Mouse (Mus musculus) retina, adult 2 months (tissue): ENCODE measurements around the gene Pecam1.
"Not testable (repeated sequence)": the region's sequence is repeated elsewhere in the genome, so short reads cannot be mapped to it uniquely, and the experiment has no call there.

ENCODE experiments used
- DNase-seq: peaks from one replicate; pipeline ENCODE4 v3.0.0-alpha.2; 2012; ENCODE audit warnings: low read depth, low spot score

The Pecam1 gene

DNA sequence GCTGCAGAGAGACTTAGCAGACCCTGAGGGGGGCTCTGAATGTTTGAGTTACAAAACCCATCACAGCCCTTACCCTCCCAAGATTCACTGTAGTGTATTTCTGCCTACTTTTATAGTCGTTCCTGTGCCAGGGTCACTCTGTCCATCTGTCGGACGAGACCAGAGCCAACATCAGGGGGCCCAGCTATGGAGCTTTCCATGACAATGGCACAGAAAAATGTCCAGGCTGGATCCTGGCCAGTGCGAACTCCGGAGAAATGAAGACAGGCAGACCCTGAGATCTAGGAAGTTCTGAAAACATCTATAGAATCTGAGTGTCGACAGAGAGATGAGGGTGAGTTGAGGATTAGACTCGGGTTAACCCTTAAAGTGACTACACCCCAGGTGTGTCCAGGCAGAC is 82.1 kb downstream of the Pecam1 start:
- no peak for DNase-seq

DNA sequence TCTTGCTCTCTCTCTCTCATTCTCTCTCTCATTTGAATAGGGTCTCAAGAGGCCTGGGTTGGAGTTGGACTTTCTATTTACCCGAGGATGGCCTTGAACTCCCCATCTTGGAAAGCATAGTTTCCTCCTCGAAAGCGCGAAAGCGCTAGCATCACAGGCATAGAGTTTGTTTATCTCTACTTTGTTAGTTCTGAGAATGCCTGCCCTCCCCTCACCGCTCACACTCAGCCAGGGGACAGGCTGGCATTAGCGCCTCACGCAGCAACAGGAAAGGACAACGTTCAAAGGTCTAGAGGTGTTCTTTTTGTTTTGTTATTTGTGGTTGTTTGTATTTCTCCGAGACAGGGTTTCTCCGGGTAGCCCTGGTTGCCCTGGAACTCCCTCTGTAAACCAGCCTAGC is 82.6 kb downstream of the Pecam1 start:
- DNase-seq: no peak

DNA sequence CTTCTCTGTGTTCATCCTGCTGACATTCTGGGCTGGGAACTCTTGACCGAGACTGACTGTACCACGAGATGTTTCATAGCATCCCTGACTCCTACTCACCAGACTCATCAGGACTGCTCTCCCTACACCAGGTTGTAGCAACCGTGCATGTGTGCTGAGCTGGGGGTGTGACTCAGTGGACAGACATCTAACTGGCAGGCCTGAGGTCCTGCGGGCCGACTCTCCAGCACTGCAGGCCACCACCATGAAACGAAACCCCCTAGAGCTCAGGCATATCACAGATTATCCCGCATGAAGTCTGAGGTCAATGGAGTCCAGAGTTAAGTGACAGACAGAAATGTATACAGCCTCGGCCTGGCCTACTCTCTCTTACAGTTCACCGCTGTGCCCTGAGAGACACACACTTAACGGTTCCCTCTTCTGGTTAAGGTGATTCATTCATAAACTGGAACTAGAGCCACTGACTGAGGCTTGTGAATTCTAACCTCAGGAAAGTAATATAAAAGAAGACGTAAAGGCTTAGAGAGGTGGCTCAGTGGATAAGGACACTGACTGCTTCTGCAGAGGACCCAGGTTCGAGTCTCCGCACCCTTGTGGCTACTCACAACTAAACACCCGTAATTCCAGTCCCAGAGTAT is 83.8 kb downstream of the Pecam1 start:
- no peak for DNase-seq

DNA sequence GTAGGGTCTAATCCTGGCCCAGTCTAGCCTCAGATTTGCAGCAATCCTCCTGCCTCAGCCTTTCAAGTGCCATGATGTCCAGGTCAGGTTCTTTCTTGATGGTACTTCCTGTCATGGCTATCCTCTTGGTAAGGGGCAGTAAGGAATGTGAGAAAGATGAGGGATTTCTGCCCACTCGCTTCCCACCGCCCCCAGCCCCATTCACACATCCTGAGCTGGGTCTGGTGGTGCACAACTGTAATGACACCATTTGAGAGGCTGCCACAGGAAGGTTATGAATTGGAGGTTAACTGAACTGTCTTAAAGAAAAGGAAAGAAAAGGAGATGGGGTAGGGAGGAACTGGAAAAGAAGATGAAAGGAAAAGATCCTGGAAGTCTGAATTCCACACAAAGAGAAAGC is 84.6 kb downstream of the Pecam1 start:
- no peak for DNase-seq

DNA sequence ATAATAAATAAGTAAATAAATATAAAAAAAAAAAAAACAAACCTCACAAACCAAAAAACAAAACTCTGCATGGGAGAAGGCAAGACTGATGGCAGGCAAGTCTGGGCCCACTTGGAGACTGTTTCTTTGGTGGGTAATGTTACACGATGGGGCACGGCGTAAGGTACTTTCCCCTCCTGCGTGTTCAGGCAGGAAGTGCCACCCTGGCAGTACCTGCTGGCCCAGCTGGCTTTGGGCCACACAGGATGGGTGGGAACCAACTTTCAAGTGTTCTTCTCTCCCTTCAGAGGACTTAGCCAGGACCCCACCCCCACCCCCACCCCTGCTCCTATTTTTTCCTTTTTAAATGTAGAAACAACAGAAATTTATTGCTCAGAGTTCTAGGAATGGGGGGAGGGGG is 85.1 kb downstream of the Pecam1 start:
- DNase-seq: no peak

DNA sequence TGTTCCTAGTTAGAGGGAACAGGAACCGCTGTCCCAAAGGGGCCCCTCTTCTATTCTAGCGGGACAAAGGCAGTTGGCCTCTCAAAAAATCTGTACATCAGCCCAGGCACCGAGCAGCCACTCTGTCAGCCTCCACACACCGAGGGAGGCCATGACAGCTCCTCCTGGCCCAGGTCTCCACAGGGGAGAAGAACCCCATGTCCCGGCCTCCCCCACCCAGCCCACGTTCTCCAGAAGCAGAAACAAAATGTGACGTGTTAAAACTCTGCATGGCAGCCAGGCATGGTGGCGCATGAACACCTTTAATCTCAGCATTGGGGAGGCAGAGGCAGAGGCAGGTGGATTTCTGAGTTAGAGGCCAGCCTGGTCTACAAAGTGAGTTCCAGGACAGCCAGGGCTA is 85.7 kb downstream of the Pecam1 start:
- DNase-seq: no peak

DNA sequence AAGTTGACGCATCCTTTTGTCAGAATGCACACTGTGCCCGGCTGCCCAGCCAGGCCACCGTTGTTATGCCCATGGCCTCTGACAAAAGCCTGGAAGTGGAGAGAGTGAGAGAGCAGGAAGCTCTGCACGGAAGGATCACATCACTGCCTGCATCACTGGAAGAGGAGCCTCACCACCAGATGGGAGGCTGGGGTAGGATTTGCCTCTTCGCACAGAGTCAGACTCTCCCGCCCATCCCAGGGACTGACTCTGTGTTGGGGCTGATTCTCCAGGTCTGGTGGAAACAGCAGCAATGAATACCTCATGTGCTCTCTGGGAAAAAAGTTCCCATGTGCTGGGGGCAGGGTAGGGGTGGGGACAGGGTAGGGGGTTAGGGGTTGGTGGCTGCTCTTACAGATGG is 86.6 kb downstream of the Pecam1 start:
- DNase-seq: no peak

DNA sequence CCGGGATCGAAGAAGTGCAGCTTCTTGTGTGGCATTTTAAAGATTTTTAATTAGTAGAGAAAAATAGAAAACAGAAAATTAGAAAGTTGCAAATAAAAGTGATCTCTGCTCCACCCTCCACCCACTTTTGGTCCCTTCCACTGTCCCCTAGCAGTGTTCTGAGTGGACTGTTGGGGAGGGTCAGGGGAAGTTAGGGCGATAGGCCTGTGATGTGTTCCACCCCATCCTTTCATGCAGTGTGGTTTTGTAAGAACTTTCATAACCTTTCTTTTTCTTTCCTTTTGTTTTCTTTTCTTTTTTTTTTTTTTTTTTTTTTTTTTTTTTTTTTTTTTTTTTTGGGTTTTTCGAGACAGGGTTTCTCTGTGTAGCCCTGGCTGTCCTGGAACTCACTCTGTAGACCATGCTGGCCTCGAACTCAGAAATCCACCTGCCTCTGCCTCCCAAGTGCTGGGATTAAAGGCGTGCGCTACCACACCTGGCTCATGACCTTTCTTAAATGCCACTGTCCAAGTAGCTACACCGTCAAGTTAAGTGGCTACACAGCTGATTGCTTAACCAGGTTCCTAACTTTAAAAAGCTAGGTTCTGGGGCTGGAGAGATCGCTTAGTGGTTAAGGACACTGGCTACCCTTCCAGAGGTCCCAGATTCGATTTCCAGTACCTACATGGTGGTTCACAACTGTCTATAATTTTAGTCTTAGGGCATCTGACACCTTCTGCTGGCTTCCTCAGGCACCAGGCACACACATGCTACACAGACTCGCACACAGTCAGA is 87.6 kb downstream of the Pecam1 start:
- no peak for DNase-seq

DNA sequence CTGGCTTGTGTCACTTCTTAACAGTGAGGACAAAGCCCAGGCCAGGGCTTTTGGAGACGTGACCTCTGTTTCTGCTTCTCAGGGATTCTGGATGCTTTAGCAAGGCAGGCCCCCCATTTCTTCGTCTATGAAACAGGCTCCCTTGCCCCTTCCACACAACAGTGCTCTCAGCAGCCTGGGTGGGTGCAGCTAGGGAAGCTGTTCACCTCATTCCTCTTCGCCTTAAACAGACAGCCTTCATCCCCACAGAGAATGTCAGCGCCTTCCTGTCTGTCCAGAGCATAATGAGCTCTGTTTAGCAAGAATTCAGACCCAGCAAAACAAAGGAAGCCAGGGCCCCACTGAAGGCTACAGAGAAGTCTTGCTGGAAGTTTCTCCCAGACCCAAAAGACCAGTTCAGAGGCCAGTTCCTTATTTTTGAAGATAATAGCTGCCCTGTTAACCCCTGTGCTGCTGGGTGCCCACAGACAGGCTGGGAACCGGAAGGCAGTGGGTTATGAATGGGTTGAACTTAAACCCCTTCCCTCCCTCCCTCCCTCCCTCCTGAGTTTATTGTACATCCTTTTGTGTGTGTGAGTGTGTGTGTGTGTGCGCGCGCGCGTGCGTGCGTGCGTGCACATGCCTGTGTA is 89.9 kb downstream of the Pecam1 start:
- no peak for DNase-seq

DNA sequence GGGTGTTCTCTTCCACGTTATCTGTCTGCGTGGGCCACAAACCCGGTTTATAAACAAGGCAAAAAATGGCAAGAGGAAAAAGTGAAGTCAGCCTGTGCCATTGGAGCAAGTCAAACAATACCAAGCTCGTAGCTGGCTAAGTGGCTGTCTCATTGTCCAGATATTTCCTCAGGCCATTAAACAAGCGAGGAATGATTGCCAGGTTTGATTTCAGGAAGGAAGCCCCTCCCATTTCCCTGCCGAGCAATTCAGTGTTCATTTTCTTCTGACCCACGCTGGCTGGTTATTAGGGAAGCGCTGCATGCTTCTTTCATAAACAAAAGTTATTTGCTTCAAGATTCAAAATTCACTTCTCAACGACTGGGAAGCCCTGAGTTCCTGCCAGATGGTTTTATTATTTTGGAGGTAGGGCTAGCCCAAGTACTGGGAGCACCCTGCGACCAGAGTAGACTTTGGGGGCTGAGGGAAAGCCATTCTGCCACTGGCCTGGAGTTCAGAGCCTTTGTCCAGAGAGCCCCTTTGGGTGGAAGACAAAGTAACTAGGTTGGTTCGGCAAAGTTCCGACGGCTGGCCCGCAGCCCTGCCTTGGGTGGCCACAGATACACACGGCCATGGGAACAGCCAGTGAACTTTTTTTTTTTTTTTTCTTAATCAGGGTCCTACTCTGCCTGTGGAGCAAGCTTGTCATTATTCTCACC is 90.7 kb downstream of the Pecam1 start:
- no peak for DNase-seq

DNA sequence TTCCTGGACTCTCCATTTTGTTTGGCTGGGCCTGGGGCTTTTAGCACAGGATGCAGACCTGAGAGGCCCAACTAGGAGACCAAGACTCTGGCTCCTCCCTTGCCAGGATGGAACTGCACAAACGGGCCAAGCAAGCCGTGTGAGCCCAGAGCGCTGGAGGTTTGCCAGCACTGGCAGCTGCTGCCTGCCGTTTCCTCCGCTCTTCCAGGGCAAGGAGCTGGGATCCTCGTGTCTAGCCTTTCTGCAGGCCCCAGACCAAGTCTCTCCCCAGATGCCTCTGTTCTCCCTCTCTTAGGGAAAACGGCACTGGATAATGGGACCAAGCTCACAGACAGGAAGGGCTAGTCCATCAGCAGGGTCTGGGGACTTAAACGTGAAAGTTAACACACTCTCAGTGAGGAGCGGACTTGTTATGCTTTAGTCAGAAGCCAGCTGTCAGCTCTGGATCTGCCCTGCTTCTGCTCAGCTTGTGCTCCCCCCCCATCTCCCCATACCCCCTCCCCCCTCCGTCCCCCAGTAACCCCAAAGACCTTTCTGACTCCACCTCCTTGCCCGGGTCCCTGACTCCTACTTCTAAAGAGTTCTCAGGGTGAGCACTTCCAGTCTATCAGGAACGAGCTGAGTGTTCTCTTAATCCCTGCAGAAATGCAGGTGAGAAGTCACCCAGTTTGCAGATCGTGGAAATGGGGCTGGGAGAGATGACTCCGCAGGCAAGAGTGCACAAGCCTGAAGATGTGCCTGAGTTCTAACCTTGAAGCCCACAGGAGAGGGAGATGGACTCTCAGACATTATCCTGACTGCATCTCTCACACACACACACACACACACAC is 92.2 kb downstream of the Pecam1 start:
- DNase-seq: no peak

DNA sequence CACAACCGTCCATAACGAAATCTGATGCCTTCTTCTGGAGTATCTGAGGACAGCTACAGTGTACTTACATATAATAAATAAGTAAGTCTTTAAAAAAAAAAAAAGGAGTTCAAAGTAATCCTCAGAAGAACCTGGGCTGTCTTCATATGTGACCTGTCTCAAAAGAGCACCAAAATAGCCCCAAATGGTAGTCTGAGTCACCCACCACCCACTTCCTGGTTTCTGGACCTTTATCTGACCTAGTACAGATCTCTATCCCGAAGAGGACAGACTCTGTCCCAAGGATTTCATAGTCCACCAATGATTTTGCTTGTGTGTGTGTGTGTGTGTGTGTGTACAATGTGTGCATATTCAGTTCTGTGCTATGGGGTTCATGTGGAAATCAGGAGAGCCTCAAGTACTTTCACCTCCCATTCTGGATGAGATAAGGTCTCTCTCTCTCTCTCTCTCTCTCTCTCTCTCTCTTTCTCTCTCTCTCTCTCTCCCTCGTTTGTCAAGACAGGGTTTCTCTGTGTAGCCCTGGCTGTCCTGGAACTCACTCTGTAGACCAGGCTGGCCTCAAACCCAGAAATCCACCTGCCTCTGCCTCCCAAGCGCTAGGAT is 93.4 kb downstream of the Pecam1 start:
- DNase-seq: not testable (repeated sequence)

DNA sequence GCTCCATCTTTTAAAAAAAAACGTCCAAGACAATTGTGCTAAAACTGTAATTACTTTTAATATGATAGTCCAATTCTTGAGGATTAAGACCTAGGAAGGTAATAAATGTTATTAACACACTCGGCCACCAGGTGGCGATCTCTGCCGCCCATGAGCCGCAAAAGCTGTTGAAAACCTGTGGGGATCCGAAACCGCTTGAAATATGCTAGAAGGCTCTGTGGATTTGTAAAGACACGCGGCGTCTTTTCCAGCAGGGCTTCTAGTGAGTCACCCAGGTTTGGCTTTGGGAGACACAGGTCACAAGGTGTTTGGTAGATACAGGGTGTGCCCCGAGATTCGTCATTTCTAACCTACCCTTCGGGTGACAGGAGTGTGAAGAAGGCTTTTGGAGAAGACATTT is 102.1 kb downstream of the Pecam1 start:
- DNase-seq: peak; percentile 50

DNA sequence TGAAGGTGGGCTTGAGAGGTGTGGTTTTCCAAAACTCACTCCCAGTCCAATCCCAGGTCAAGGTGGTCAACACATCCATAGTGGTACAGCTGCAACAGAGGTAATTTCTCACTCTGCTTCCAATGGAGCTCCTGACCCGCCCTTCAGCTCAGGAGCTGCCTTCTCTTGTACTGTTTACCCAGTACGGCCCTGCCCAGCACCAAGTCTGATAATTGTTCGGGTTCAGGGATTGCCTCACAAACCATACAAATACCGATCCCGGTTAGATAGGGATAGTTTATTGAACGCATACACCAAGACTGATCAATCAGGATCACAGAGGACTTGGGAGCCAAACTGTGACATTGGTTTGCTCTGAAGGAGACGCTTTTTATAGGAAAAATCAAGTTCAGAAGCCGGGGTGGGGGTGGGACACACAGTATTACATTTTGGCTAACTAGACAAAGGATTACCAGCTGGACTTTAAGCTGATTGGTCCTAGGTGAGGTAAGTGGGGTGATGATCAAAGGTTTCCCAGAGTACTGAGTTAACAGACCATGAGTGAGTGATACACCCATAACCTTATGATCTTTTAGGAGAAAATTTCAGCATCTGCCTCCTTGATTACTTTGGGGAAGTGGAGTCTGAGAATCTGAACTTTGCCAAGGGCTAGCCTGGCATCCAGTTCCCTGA is 107.3 kb downstream of the Pecam1 start:
- DNase-seq: no peak

DNA sequence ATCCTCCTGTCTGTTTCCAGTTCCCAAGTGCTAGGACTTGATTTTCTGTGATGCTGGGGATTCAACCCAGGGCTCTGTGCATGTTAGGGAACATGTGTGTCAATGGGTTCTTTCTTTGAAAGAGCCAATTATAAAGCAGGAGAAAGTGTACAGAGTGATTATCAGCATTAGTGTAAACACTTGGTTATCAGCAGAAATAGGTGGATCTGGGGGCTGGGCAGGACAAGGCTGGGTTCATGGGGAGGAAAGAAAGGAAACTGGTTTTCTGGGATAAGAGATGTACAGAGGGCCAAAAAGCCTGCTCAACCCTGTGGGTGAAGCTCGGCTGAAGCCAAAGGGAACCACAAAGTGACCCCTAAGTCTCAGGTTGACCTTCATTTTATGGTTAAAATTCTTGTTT is 108.8 kb downstream of the Pecam1 start:
- DNase-seq: no peak

DNA sequence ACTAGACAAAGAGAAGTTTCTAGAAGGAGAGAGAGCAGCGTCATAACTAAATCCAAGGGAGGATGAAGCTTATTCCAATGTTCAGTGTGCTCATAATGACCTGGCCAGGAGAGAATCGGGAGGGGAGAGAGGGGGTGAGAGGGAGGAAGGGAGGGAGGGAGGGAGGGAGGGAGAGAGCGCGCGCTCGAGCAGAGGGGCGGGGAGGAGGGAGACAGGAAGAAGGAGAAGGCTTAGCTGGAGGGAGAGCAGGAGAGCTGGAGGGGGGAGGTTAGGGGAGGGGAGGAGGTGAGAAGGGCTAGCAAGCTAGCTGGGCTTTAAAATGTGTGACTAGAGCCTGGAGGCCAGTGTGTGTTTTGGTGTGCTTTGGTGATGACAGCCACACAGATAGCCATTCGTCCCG is 110.4 kb downstream of the Pecam1 start:
- no peak for DNase-seq

DNA sequence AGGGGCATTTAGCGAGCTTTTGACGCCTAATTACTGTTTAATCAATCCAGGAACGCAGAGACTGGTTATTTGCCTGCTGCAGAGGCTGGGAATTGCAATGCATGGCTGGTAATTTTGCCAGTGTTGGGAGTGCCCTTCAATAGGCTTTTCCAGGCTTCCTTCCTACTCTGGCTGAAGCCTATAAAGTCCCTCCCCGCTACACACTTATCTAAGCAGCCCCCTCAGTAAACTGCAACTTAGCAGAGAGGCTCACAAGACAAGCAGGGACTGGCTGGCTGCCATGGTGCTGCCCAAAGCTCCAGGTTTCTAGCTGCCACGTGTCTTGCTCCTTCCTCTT is 111.1 kb downstream of the Pecam1 start:
- no peak for DNase-seq

DNA sequence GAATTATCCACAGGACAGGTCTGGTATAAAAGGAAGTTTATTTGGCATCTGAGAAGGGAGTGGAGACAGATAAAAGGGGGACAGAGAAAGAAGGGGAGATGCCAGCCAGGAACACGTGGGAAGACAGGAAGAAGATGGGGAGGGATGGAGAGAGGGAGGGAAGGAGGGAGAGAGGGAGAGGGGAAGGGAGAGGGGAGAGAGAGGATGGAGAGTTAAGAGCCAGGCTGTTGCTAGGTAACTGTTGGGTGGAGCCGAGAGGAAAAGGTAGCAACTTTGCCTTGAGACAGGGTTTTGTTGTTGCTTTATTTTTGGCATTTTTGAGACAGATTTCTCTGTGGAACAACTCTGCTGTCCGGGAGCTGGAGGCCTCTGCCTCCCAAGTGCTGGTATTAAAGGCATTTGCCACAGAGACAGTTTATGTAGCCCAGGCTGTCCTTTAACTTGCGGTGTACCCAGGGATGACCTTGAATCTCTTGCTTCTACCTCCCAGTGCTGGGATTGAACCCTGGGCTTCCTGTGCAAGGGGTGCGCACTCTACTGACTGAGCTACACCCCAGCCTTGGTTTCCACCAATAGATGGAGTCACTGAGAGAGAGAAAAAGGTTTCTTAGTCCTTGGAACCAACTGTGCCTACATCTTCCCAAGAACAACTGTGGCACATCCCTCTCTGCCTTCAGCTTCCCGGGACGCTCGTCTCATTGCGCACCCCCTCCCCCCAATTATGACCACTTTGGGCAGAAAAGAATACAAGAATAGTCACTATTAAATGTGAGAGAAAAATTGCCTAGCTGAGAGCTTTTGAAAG is 111.7 kb downstream of the Pecam1 start:
- DNase-seq: no peak

DNA sequence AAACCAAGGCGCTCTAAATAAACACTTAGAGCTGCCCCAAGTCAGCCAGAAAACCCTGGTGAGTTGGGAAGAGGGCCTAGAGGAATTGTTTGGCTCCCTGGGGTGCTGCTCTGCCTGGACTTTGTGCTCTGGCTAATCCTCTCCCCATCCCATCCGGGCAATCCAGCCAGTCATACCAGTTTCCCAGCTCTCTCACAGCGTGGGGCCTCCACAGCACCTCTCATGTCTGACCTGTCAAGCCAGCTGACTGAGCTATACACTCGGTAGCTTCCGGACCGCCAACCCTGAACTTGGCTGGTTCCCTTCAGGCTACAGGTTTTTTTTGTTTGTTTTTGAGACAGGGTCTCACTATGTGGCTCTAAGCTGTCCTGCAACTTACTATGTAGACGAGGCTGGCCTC is 112.7 kb downstream of the Pecam1 start:
- DNase-seq: no peak

DNA sequence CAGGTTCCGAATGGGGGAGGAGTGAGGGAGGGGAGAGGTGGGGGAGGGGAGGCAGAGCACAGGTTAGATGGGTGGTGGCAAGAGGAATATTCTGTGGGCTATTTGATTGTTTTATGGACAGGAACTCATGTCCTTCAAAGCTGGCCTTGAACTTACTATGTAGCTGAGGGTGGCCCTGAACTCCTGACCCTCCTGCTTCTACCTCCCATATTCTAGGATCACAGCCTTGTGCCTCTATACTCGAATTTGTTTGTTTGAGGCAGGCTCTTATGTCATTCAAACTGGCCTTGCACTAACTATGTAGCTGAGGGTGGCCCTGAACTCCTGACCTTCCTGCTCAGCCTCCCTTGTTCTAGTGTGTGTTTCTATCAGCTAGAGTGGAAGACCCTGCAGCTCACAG is 114.5 kb downstream of the Pecam1 start:
- no peak for DNase-seq
